Mouse (Mus musculus) lung, adult 18-20 months (tissue): ENCODE measurements at regions not wholly inside any gene's neighbourhood (a gene's known extent, or its start where the extent isn't known, plus 50 kb on each side); places are given as distances from the start of the nearest gene placed in this dataset.
A peak's percentile ranks its signal among the peaks of the same experiment; 100 is the strongest.
"Not testable (repeated sequence)": the region's sequence is repeated elsewhere in the genome, so short reads cannot be mapped to it uniquely, and the experiment has no call there.

Experiments used
- DNase-seq, 2 experiments: peaks; one replicate each; pipeline ENCODE4 v3.0.0; 2022; ENCODE audit warnings: mixed read lengths in 2 of 2

- DNase-seq = peak; percentile 4 to 22
Observed at GRCm38 (mm10) chr10:3192291-3192690, 75.3 kb downstream of the H60c start.

GRCm38 (mm10) chr10:3188361-3188760, 79.2 kb downstream of the H60c start:
- DNase-seq = no peak

- DNase-seq = no peak
Observed at GRCm38 (mm10) chr10:3180103-3180502, 87.5 kb downstream of the H60c start.

DNA sequence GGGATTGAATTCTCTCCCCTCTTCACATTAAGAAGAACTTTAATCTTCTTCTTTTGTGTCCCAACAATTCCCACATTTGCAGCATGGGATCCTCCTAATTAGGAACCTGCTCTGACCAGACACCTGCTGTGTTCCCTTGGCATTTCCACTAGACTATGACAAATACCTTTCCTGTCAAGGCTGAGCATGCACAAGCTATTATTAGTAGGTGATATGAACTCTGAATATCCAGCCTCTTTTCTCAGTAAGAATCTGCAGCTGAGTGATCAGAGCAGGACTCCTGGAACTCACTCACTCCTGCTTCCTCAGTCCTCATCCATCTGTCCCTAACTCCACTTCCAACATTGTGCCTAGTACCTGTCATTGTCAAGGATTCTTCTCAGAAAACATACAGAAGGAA, 94.0 kb downstream of the H60c start:
- no peak for DNase-seq

DNA sequence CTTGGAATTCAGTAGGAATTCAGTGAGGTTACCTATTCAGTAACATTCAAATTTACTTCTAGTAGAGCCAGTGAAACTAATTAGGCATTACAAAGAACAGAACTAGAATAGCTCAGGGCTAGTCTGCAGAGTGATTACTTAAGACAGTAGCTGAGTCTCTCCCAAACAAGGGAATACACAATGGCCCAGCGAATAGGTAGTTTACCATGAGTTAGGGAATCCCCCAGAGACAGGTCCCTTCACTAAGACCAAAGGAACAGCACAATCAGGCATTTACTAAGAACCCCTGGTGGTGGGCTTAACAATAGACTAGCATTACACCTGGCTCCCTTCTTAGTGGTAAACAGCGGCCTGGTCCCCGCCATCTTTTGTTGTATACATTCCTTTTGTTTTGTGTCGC, 94.6 kb downstream of the H60c start:
- DNase-seq = not testable (repeated sequence)

- no peak for DNase-seq
Observed at GRCm38 (mm10) chr10:3172257-3172656, 95.3 kb downstream of the H60c start.

- DNase-seq = no peak
Observed at GRCm38 (mm10) chr10:3171366-3171765, 96.2 kb downstream of the H60c start.

- DNase-seq = peak; percentile 27 to 53
Observed at GRCm38 (mm10) chr10:3155542-3155941, 112.0 kb downstream of the H60c start.

DNA sequence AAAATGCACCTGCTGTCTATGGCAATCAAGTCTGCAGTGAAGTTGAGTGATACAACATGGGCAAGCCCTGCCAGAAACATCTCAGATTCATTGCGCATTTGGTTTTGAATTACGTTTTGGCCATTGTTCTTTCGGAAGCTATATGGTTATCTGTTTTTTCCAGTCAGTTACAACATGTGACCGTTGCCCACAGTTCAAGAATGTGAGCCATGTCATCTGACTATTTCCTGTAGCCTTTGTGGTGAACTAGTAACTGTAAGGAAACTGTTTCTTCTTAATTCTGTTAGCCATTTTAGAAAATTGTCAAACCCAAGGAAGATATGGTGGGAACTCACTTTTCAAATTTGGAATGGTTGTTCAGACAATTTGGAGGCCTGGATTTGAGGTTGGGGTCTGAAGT, 119.4 kb downstream of the H60c start:
- DNase-seq = no peak

DNA sequence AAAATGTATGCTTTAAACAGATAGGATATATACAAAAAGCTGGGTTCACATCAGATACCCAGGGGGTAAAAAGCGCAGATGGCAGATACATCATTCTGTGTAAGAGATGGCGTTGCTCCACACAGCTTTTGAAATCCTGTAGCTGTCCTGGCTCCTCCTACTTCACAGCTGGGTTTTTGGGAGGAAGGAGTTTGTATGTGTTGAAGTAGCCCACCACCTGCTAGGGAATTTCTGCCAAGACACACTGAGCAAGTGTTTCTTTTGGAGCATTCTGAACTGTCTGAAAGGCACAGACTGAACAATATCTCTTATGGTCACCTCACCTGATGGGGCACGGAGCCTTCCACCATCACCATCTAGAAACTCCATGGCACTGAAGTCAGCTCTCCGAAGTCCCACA, 128.3 kb downstream of the H60c start:
- no peak for DNase-seq

GRCm38 (mm10) chr10:3127491-3127890, 140.1 kb downstream of the H60c start:
- DNase-seq = no peak

GRCm38 (mm10) chr10:3117451-3118070, 150.0 kb downstream of the H60c start:
- DNase-seq = no peak

- not testable (repeated sequence) for DNase-seq
Observed at GRCm38 (mm10) chr10:3114421-3114820, 153.2 kb downstream of the H60c start.

DNA sequence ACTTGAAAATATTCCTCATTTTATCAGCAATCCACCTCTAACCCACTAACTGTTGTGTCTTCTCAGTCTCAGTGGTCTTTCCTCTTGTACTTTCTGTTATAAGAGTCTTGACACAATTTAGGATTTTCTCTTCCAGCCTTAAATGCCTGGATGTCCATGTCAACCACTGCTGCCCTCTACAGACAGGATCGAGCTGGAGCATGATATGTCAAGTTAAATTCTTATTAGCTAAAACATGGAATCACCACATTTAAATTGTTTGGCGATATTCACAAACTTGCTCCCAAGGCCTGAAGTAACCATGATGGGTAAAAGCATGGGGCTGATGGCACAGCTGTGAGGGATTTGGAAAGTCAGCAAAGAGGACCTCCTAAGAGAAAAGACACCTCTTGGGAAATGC, 159.6 kb downstream of the H60c start:
- DNase-seq = not testable (repeated sequence)
